Mouse (Mus musculus): ENCODE measurements around the gene Olfr594.
"Not testable (repeated sequence)": the region's sequence is repeated elsewhere in the genome, so short reads cannot be mapped to it uniquely, and the experiment has no call there.

The Olfr594 gene

GRCm38 (mm10) chr7:103216696-103217095 lies at the start of gene Olfr594:
Gene Olfr594 (plus strand): TSS chr7:103216996.
- DNase-seq, result no peak

- DNase-seq, result no peak
Observed at GRCm38 (mm10) chr7:103169697-103170096, 47.1 kb upstream of the Olfr594 start.

DNA sequence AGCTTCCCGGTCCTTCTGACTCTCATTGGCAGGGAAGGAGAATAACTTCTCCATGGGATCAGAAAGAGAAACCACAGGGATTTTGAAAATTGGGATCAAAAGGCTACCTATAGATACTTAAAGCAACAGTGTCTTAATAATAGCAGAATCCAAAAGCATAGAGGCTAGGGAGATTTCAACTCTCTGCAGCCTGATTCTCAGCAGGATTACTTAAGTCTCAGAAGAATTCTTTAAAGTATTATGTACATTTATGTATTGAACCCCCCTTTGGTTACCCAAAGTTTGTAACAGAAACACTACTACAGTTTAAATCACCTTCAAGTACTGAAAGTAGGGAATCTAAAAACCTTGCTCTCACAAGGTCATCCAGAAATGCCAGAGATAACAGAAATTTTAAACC lies 38.6 kb upstream of the Olfr594 start, which contains the start of gene Olfr591:
Gene Olfr591, minus strand, starts transcription at position 101 of the 400 bp plus-strand sequence.
- no peak for DNase-seq

GRCm38 (mm10) chr7:103184503-103184902 lies 32.3 kb upstream of the Olfr594 start, which contains the start of gene Olfr592:
Gene Olfr592 (plus strand): TSS chr7:103184803.
- not testable (repeated sequence) for DNase-seq

DNA sequence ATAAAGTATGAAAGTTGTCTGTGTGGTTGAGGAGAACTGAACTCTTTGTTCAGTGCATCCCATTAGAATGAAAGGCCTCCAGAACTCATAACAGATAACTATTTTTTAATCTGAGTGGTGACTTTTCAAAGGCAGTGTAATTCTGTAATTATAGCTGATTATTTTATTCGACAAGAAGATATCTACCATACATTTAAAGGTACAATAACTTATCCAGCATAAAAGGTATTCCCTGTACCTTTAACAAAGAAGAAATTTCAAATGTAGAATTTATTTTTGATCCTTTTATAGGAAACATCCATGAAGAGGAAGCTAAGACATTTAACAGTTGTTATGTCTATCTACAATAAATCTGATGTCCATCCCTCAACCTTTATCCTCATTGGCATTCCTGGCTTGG lies 5.2 kb upstream of the Olfr594 start, which contains the start of gene Olfr593:
Gene Olfr593, plus strand, starts transcription at position 301 of the 400 bp plus-strand sequence.
- DNase-seq, result no peak

- not testable (repeated sequence) for DNase-seq
Observed at GRCm38 (mm10) chr7:103212050-103212449, 4.7 kb upstream of the Olfr594 start.

GRCm38 (mm10) chr7:103252405-103252804 lies 35.6 kb downstream of the Olfr594 start, which contains the start of gene Usp17ld:
Gene Usp17ld (minus strand): TSS chr7:103252505.
- not testable (repeated sequence) for DNase-seq

All from B cell, adult 2 months (primary cell).